In the genomic region with DNA sequence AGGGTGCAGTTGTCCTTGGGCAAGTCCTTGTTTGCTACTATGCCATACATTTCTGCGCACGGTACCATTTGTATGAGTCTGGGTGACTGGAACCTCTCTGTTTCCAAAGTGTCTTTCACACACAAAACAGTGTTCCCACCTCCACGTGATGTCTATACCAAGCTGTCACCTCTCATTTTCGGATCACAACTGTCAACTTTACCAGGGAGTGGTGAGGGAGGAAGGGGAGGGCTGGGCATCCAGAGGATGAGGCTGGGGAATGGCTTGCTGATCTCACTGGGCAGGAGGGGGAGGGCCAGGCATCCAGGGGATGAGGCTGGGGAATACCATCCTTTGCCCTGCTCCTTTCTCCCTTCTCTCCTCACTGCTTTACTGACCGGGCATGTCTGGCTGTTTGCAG, we compare ENCODE assay signal across 10 mouse cellular contexts. TPM values are rescaled to one million over a fixed set of nuclear protein-coding genes. Genes with fewer than 3 reads are reported as not detected.
DNase-seq lines count a peak whose midpoint lies in the region; ATAC-seq lines count a peak whose summit lies in the region.
"Had no signal": no experiment of that assay in that cellular context is flagged by ENCODE, and none has a peak within 500 bp of the region (broad histone marks: within the 10 kb centered on the region; RNA-seq: fewer than 3 reads in every experiment).

No protein-coding gene starts in this region.

- H3K9me3 ChIP-seq in heart, embryonic 15.5 days (replicated peaks): no peaks in the 10 kb centered on the region
- no peaks in the 10 kb centered on the region for H3K9me3 ChIP-seq in lung, embryonic 16.5 days (ENCODE audit: control insufficient read depth, low read length)
- H3K9me3 ChIP-seq in hindbrain, embryonic 14.5 days (ENCODE audit: control insufficient read depth, low read length): no peaks in the 10 kb centered on the region
- no peaks in the 10 kb centered on the region for H3K9me3 ChIP-seq in neural tube, embryonic 13.5 days

- DNase-seq in heart, adult 18-20 months: no peak
- DNase-seq in lung, postnatal 25 days (ENCODE audit: low spot score): no peak
- DNase-seq in hindbrain, embryonic 14.5 days (ENCODE audit: low spot score): no peak
- no peak for DNase-seq in left cerebral cortex, postnatal 14 days (ENCODE audit: low spot score in 2 of 2)
- DNase-seq: adrenal gland, adult 2 months had no signal

- intact Hi-C loops in left cerebral cortex, postnatal 14 days (cut with DNase I): loop anchor here (10.0 kb wide), 1 partner anchor 379 kb away; the partner anchor contains the start of gene Gm10428

- H3K9ac ChIP-seq in heart, embryonic 15.5 days: no peak overlapping the region
- peak overlapping the region; percentile 45 for H3K9ac ChIP-seq in lung, embryonic 16.5 days (ENCODE audit: low read length)
- no peak overlapping the region for H3K9ac ChIP-seq in hindbrain, embryonic 14.5 days
- no peak overlapping the region for H3K9ac ChIP-seq in neural tube, embryonic 13.5 days
- H3K9ac ChIP-seq: liver, embryonic 14.5 days had no signal

- H3K4me3 ChIP-seq in heart, embryonic 15.5 days: peak overlapping the region; percentile 60; the same call in 1 of the 2 replicates
- peak overlapping the region; percentile 66 for H3K4me3 ChIP-seq in lung, embryonic 16.5 days (ENCODE audit: low read length)
- no peak overlapping the region for H3K4me3 ChIP-seq in hindbrain, embryonic 14.5 days (replicated peaks; ENCODE audit: low read length)
- no peak overlapping the region for H3K4me3 ChIP-seq in neural tube, embryonic 13.5 days

- H3K36me3 ChIP-seq in heart, embryonic 15.5 days: peaks cover 17% of the 10 kb centered on the region
- peaks cover 3% of the 10 kb centered on the region; the same call in 1 of the 2 replicates for H3K36me3 ChIP-seq in lung, embryonic 16.5 days (ENCODE audit: control insufficient read depth, insufficient read depth, low read length)
- no peaks in the 10 kb centered on the region for H3K36me3 ChIP-seq in hindbrain, embryonic 14.5 days (replicated peaks; ENCODE audit: control insufficient read depth, insufficient read depth)
- H3K36me3 ChIP-seq in neural tube, embryonic 13.5 days: no peaks in the 10 kb centered on the region

- no peak for ATAC-seq in heart, embryonic 15.5 days (replicated peaks; ENCODE audit: insufficient number of reproducible peaks, insufficient read depth, low FRiP score, low read depth)
- ATAC-seq in lung, embryonic 16.5 days (ENCODE audit: low read depth): no peak
- no peak for ATAC-seq in hindbrain, embryonic 14.5 days (ENCODE audit: low FRiP score)
- no peak for ATAC-seq in neural tube, embryonic 13.5 days (ENCODE audit: low read depth)
- no peak for ATAC-seq in megakaryocyte progenitor cell, adult 5-6 weeks (replicated peaks; ENCODE audit: poor library complexity)

- no peak overlapping the region for H3K27ac ChIP-seq in heart, embryonic 15.5 days
- peak overlapping the region; percentile 96 for H3K27ac ChIP-seq in lung, embryonic 16.5 days (ENCODE audit: low read length)
- H3K27ac ChIP-seq in hindbrain, embryonic 14.5 days: no peak overlapping the region
- H3K27ac ChIP-seq in neural tube, embryonic 13.5 days (replicated peaks): no peak overlapping the region
- H3K27ac ChIP-seq: liver, embryonic 14.5 days had no signal

- peaks cover 57% of the 10 kb centered on the region for H3K4me1 ChIP-seq in heart, embryonic 15.5 days (replicated peaks)
- peaks cover 53% of the 10 kb centered on the region for H3K4me1 ChIP-seq in lung, embryonic 16.5 days (replicated peaks; ENCODE audit: control insufficient read depth, insufficient read depth, low read length)
- peaks cover 26% of the 10 kb centered on the region; the same call in 1 of the 2 replicates for H3K4me1 ChIP-seq in hindbrain, embryonic 14.5 days (replicated peaks; ENCODE audit: control insufficient read depth, insufficient read depth, low read length)
- H3K4me1 ChIP-seq in neural tube, embryonic 13.5 days (replicated peaks): peaks cover 52% of the 10 kb centered on the region

- WGBS in heart, embryonic 15.5 days: 76% methylated on average over 5 of the region's 5 CpGs
- 75% methylated on average over 5 of the region's 5 CpGs for WGBS in lung, embryonic 16.5 days
- WGBS in hindbrain, embryonic 14.5 days: 86% methylated on average over 5 of the region's 5 CpGs
- 91% methylated on average over 5 of the region's 5 CpGs for WGBS in neural tube, embryonic 13.5 days

- peaks cover 3% of the 10 kb centered on the region; the same call in 1 of the 2 replicates for H3K27me3 ChIP-seq in heart, embryonic 15.5 days
- H3K27me3 ChIP-seq in lung, embryonic 16.5 days (ENCODE audit: control insufficient read depth, insufficient read depth, low read depth, low read length): peaks cover 2% of the 10 kb centered on the region; the same call in 1 of the 2 replicates
- H3K27me3 ChIP-seq in hindbrain, embryonic 14.5 days (ENCODE audit: control insufficient read depth, insufficient read depth, low read length): peaks cover 56% of the 10 kb centered on the region
- H3K27me3 ChIP-seq in neural tube, embryonic 13.5 days: peaks cover 63% of the 10 kb centered on the region

- peak overlapping the region; percentile 83; the same call in 1 of the 2 replicates for H3K4me2 ChIP-seq in heart, embryonic 15.5 days
- peak overlapping the region; percentile 67 for H3K4me2 ChIP-seq in lung, embryonic 16.5 days (ENCODE audit: low read depth, low read length)
- H3K4me2 ChIP-seq in hindbrain, embryonic 14.5 days (replicated peaks): peak overlapping the region; percentile 99; the same call in 1 of the 2 replicates
- peak overlapping the region; percentile 79; the same call in 1 of the 2 replicates for H3K4me2 ChIP-seq in neural tube, embryonic 13.5 days

RNA-seq across cellular contexts. Expression of gene Pmp22, which starts 5.2 kb away (rescaled TPM):
- polyA plus RNA-seq in heart, embryonic 15.5 days (2015; fragmentation: Nextera tagmentation; extraction: Ambion mirVana): 107 and 133 TPM in 2 replicates
- total RNA-seq in heart, adult 18-20 months (2021): 10 to 100 TPM; 37.4 to 40.8 TPM
- polyA plus RNA-seq in lung, embryonic 16.5 days (2015; fragmentation: Nextera tagmentation; extraction: Ambion mirVana): 298 and 312 TPM in 2 replicates
- polyA plus RNA-seq in hindbrain, embryonic 14.5 days (2014; fragmentation: Nextera tagmentation; extraction: Ambion mirVana): 39.7 and 41.1 TPM in 2 replicates
- polyA plus RNA-seq in neural tube, embryonic 13.5 days (2015; fragmentation: Nextera tagmentation; extraction: Ambion mirVana): 45.2 and 52.4 TPM in 2 replicates
- not detected in 2 replicates for total RNA-seq in megakaryocyte progenitor cell, adult 5-6 weeks (2015)
- not detected in 2 replicates for total RNA-seq in megakaryocyte progenitor cell, adult 5-6 weeks (2017)
- 10 to 100 TPM; 24.6 to 28.9 TPM for total RNA-seq in left cerebral cortex, postnatal 14 days (2021)

Comparison
In these comparisons a context has a peak if more than half of its experiments do, and no peak if none do; other contexts are left out.
1. H3K4me3 ChIP-seq: peak in heart, embryonic 15.5 days (single experiment) and lung, embryonic 16.5 days (single experiment); none in hindbrain, embryonic 14.5 days (single experiment) and neural tube, embryonic 13.5 days (single experiment).
2. Peak in every context shown above with its lines, with median percentiles within 50 percentile points of each other: H3K4me2 ChIP-seq.